Mouse (Mus musculus): ENCODE results near the gene Shkbp1.

DNA sequence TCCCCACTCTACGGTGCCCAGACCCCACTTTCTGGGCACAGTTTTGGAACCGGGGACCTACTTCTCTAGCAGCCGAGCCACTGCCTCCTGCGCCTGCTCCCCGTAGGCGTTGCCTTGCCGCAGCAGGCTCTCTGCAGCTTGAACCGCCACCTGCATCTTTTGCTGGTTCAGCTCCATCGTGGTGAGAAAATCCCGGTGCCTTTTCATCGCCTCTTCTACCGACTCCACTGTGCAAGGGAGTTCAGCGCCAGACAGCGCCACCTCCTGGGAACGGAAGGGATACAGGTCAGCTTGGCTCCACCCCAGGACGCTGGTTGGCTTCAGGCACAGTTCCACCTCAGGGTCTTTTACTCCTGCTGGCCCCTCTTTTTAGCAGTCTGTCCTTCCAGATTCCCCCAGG is 46.9 kb upstream of the Shkbp1 start:
- TF ChIP-seq EP300 (IDR thresholded peaks at IDR 0.05; ENCODE audit: low read depth) (no peak), CTCF (IDR thresholded peaks at IDR 0.05; ENCODE audit: low read depth) (peak; percentile 82)
